Mouse (Mus musculus): ENCODE data around the gene Iqsec1.

DNA sequence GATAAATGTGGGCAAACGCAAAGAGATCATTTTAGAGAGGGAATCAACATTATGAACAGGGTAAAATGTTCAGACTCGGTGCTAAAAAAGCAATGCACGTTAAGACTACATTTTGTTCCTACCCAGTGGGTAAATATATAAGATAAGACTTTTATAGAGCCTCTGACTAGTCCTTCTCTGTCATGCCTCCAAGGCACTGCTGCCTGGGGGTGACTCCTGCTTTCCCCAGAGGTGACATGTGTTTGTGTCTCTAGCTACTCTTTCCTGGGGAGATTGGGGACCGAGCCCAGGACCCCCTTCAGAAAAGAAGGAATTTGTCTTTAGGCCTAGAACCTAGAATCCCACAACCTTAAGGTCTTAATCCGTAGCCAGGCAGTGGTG lies 365.0 kb downstream of the Iqsec1 start:
- no peak for TF ChIP-seq POLR2A (IDR thresholded peaks at IDR 0.05; ENCODE audit: insufficient read depth, low read length)
- TF ChIP-seq EP300 (IDR thresholded peaks at IDR 0.05; ENCODE audit: insufficient read depth, low read depth, low read length), result no peak
- no peak for TF ChIP-seq CTCF (IDR thresholded peaks at IDR 0.05; ENCODE audit: low read depth, low read length)
